Mouse (Mus musculus) myocyte (in vitro differentiated cells): Measurements from ENCODE around the gene Slit3.

Experiments used
- CEBPB ChIP-seq: IDR thresholded peaks from 2 replicates; pipeline ENCODE4 v1.6.1; 2011; ENCODE audit warnings: mild to moderate bottlenecking, moderate library complexity; ENCODE audit not compliant: poor library complexity, insufficient read depth, severe bottlenecking
- E2F4 ChIP-seq: IDR thresholded peaks from one replicate; pipeline ENCODE4 v1.6.1; 2011; ENCODE audit warnings: mild to moderate bottlenecking, control low read depth, moderate library complexity; ENCODE audit not compliant: insufficient read depth
- MAX ChIP-seq: IDR thresholded peaks from one replicate; pipeline ENCODE4 v1.6.1; 2011; ENCODE audit warnings: low read depth, mild to moderate bottlenecking, control low read depth
- MYOG ChIP-seq, 3 experiments: IDR thresholded peaks; one replicate each; pipeline ENCODE4 v1.6.1; 2011; ENCODE audit warnings: control low read depth in 2 of 3, low read depth in 2 of 3, mild to moderate bottlenecking in 2 of 3; ENCODE audit not compliant: insufficient read length in 2 of 3, control insufficient read depth in 1 of 3, insufficient read depth in 1 of 3
- POLR2A ChIP-seq: IDR thresholded peaks from one replicate; pipeline ENCODE4 v1.6.1; 2011; ENCODE audit warnings: low read depth, mild to moderate bottlenecking, control low read depth, moderate library complexity; ENCODE audit not compliant: insufficient read length
- POLR2AphosphoS2 ChIP-seq: IDR thresholded peaks from one replicate; pipeline ENCODE4 v1.6.1; 2011; ENCODE audit warnings: low read depth, control low read depth; ENCODE audit not compliant: insufficient read length
- REST ChIP-seq: IDR thresholded peaks from one replicate; pipeline ENCODE4 v1.6.1; 2011; ENCODE audit warnings: mild to moderate bottlenecking, control low read depth, moderate library complexity; ENCODE audit not compliant: insufficient read depth, insufficient read length
- SRF ChIP-seq: IDR thresholded peaks from one replicate; pipeline ENCODE4 v1.6.1; 2011; ENCODE audit warnings: low read depth; ENCODE audit not compliant: control insufficient read depth, insufficient read length
- TCF12 ChIP-seq: IDR thresholded peaks from one replicate; pipeline ENCODE4 v1.6.1; 2011; ENCODE audit warnings: mild to moderate bottlenecking, control low read depth; ENCODE audit not compliant: poor library complexity, insufficient read depth, severe bottlenecking
- TCF3 ChIP-seq: IDR thresholded peaks from one replicate; pipeline ENCODE4 v1.6.1; 2011; ENCODE audit warnings: low read depth, control low read depth; ENCODE audit not compliant: insufficient read length

DNA sequence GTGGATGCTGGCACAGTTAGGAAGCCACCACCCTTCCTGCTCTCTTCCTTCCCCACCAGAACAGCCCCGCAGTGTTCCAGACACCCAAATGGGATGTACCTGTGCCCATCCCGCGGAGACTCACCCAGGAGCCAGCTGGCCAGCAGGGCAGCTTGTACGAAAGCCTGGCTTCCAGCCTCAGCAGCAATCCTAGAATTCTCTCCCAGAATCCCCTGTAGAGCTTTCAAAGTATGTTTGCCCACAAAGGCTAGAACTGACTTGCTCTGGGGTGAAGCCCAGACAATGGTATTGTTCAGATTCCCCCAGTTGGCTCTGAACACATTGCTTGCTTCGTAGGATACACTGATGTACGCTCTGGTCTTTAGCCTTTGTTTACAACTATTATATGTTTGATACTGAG, 566.3 kb downstream of the Slit3 start:
- TF ChIP-seq TCF12: no peak
- TF ChIP-seq POLR2A: no peak
- no peak for TF ChIP-seq POLR2AphosphoS2
- no peak for TF ChIP-seq E2F4
- no peak for TF ChIP-seq MAX
- no peak for TF ChIP-seq SRF
- TF ChIP-seq REST: no peak
- no peak for TF ChIP-seq CEBPB
- TF ChIP-seq MYOG (IDR thresholded peaks at IDR 0.05; ENCODE audit: control insufficient read depth in 1 of 3, insufficient read depth in 1 of 3, insufficient read length in 2 of 3, low read depth in 2 of 3): no peak
- TF ChIP-seq TCF3: no peak
